Mouse (Mus musculus): ENCODE results near the gene Lst1. TPM values are rescaled to one million over a fixed set of nuclear protein-coding genes. Genes with fewer than 3 reads are reported as not detected.

The Lst1 gene
- polyA plus RNA-seq, 1 experiment from 2014 or later: 4.9 TPM

DNA sequence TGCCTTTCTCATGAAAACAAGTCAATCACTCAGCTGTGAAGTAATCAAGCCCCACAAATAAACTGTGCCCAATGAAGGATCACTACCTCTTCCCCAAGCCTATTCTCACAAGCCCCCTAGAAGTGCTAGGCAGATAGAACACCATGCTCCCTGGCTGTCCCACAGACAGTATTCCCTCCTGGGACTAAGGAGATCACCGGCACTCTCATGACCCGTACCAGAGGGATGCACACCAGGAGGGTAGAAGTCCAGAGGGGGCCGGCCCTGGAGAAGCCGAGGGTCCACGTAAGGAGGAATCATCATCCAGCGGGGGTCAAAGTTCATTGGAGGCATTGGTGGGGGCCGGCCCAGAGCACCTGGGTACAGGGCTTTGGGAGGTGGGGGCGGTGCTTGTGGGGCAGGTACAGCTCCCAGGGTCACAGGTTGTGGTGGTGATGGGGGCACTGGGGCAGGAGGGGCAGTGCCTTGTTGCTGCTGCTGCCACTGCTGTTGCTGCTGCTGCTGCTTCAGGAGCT lies 30.5 kb downstream of the Lst1 start:
- H3K9me3 ChIP-seq (ENCODE audit: control insufficient read depth, low read length): no peaks in the 10 kb centered on the region
- no peak overlapping the region for H3K9ac ChIP-seq (replicated peaks; ENCODE audit: low read depth, low read length)
- no peaks in the 10 kb centered on the region for H3K27me3 ChIP-seq (replicated peaks; ENCODE audit: control insufficient read depth, insufficient read depth, low read length)
- H3K4me1 ChIP-seq (replicated peaks; ENCODE audit: control insufficient read depth, insufficient read depth, low read length): peaks cover 11% of the 10 kb centered on the region
- peaks cover 85% of the 10 kb centered on the region for H3K36me3 ChIP-seq (ENCODE audit: control insufficient read depth, insufficient read depth)
- WGBS: 92% methylated on average over 8 of the region's 8 CpGs
- no peak overlapping the region for H3K27ac ChIP-seq (ENCODE audit: low read length)
- no peak overlapping the region for H3K4me2 ChIP-seq (ENCODE audit: low read length)
- no peak overlapping the region for H3K4me3 ChIP-seq (replicated peaks; ENCODE audit: low read length)
- no peak for ATAC-seq

DNA sequence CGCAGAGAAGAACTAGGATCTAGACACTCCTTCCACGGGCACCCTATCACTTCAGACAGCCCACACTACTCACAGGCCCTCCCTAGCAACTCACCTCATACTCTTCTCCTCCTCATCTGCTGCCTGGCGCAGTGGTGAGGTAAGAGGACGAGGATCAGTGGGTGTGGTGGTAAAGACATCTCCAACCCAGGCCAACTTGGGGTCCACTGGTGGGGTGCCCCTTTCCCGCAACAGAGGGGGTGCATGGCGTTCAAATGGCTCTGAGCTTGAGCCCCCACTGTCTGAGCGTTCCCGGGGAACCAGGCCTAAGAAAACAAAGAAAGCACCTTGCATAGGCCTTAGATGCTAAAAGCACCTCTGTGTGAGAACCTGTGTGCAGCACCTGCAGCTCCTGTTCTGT lies 31.0 kb downstream of the Lst1 start:
- no peak for ATAC-seq
- no peak overlapping the region for H3K27ac ChIP-seq (ENCODE audit: low read length)

DNA sequence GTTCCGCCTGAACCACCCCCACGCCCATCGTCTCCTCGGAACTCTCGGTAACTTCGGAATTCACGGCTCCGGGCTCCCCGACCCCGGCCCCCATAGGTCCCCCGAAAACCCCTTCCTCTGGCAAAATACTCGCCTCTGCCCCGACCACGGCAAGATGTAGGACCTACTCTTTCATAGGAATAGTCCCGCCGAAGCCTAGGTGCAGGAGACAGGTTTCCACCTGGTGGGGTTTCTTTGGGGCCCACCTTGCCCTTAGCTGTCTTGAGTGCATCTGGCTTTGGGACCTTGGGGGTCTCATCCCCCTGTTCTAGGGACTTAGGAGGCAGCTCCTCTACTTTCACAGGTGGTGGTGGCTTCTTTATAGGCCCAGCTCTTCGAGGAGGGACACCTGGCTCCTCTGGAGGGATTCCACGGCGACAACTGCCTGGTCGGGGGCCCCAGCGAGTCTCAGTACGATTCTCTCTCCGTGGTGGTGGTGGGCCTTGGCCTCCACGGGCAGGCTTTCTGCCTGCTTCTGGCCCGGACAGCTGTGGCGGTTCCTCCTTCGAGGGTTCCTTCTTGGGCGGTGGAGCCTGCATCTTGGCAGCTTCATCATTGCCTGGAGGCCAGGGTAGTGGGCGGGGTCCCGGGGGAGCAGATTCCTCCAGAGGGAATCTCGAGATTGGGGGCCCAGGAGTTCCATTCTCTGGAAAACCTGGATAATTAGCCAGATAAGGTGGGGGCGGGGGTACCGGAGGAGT lies 31.6 kb downstream of the Lst1 start:
- no peak overlapping the region for H3K27ac ChIP-seq (ENCODE audit: low read length)
- no peak overlapping the region for H3K4me2 ChIP-seq (ENCODE audit: low read length)
- H3K9ac ChIP-seq (replicated peaks; ENCODE audit: low read depth, low read length): no peak overlapping the region
- H3K36me3 ChIP-seq (ENCODE audit: control insufficient read depth, insufficient read depth): peaks cover 93% of the 10 kb centered on the region
- no peaks in the 10 kb centered on the region for H3K27me3 ChIP-seq (replicated peaks; ENCODE audit: control insufficient read depth, insufficient read depth, low read length)
- no peak for ATAC-seq
- WGBS: 89% methylated on average over 33 of the region's 33 CpGs
- H3K9me3 ChIP-seq (ENCODE audit: control insufficient read depth, low read length): no peaks in the 10 kb centered on the region
- peaks cover 2% of the 10 kb centered on the region; the same call in 1 of the 2 replicates for H3K4me1 ChIP-seq (replicated peaks; ENCODE audit: control insufficient read depth, insufficient read depth, low read length)
- H3K4me3 ChIP-seq (replicated peaks; ENCODE audit: low read length): no peak overlapping the region

More for the DNA sequence above, 31.0 kb downstream of the Lst1 start:
- Histone ChIP-seq H3K4me2 (ENCODE audit: low read length) (no peak overlapping the region), H3K4me1 (replicated peaks; ENCODE audit: control insufficient read depth, insufficient read depth, low read length) (peaks cover 7% of the 10 kb centered on the region), H3K9ac (replicated peaks; ENCODE audit: low read depth, low read length) (no peak overlapping the region), H3K9me3 (ENCODE audit: control insufficient read depth, low read length) (no peaks in the 10 kb centered on the region), H3K4me3 (replicated peaks; ENCODE audit: low read length) (no peak overlapping the region), H3K27me3 (replicated peaks; ENCODE audit: control insufficient read depth, insufficient read depth, low read length) (no peaks in the 10 kb centered on the region), H3K36me3 (ENCODE audit: control insufficient read depth, insufficient read depth) (peaks cover 90% of the 10 kb centered on the region)
- 93% methylated on average over 8 of the region's 8 CpGs for WGBS

DNA sequence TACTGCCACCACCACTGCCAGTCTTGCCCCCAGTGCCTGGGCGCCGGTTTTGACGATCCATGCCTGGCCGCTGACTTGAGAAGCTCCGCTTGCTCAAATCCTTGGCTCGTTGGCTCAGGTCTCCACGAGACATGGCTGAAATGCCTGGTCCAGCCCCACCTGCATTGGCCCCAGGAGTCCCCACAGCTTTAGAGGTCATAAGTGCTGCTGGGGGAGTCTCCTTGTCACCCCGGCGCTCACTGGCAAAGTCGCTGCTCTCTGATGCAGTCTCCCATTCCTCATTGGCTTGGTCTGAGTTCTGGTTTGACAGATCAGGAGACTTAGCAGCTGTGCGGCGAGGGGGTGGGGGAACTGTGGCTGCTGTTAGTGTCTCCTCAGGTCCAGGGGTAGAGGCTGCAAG lies 32.8 kb downstream of the Lst1 start:
- Histone ChIP-seq H3K27ac (ENCODE audit: low read length) (no peak overlapping the region), H3K36me3 (ENCODE audit: control insufficient read depth, insufficient read depth) (peaks cover 90% of the 10 kb centered on the region), H3K4me3 (replicated peaks; ENCODE audit: low read length) (no peak overlapping the region), H3K4me2 (ENCODE audit: low read length) (no peak overlapping the region), H3K9ac (replicated peaks; ENCODE audit: low read depth, low read length) (no peak overlapping the region), H3K9me3 (ENCODE audit: control insufficient read depth, low read length) (no peaks in the 10 kb centered on the region), H3K27me3 (replicated peaks; ENCODE audit: control insufficient read depth, insufficient read depth, low read length) (no peaks in the 10 kb centered on the region), H3K4me1 (replicated peaks; ENCODE audit: control insufficient read depth, insufficient read depth, low read length) (no peaks in the 10 kb centered on the region)
- ATAC-seq: no peak
- 90% methylated on average over 12 of the region's 12 CpGs for WGBS

DNA sequence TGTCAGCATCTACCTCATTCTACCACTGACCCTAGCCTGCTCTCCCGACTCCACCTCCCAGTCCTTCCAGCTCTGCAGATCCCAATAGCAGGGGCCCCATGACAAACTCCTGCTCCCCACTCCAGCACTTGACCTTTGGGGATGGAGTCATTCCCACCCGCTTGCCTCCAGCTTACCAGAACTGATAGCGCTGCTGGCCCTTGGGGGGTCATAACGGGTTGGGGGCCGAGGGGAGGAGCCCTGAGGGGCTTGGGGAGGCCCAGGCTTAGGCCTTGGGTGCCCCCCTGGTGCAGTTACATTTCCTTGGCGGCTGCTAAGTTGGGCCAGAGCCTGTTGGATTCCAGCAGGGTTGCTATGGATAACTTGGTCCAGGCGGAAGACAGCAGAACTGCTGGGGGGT lies 33.6 kb downstream of the Lst1 start:
- H3K27me3 ChIP-seq (replicated peaks; ENCODE audit: control insufficient read depth, insufficient read depth, low read length): no peaks in the 10 kb centered on the region
- H3K9me3 ChIP-seq (ENCODE audit: control insufficient read depth, low read length): no peaks in the 10 kb centered on the region
- ATAC-seq: no peak
- no peak overlapping the region for H3K4me2 ChIP-seq (ENCODE audit: low read length)
- peaks cover 90% of the 10 kb centered on the region for H3K36me3 ChIP-seq (ENCODE audit: control insufficient read depth, insufficient read depth)
- no peaks in the 10 kb centered on the region for H3K4me1 ChIP-seq (replicated peaks; ENCODE audit: control insufficient read depth, insufficient read depth, low read length)
- H3K27ac ChIP-seq (ENCODE audit: low read length): no peak overlapping the region
- no peak overlapping the region for H3K4me3 ChIP-seq (replicated peaks; ENCODE audit: low read length)
- WGBS: 83% methylated on average over 7 of the region's 7 CpGs
- H3K9ac ChIP-seq (replicated peaks; ENCODE audit: low read depth, low read length): no peak overlapping the region

DNA sequence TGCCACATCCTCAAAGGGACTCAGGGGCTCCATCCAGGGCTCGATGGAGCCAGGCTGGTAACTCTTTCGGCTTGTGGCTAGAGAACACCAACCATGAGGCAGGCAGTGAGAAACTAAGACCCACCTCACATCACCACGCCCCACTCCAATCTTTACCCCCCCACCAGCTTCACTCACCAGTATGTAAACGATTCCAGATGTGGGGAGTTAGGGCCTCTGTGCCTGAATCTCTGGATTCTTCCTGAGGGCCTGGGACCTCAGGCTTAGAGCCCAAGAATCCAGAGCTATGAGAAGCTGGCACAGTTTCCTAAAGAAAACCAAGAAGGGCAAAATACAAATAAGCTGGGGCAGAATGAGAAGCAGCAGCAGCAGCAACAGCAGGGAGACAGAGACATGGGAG lies 34.3 kb downstream of the Lst1 start:
- Histone ChIP-seq H3K4me2 (ENCODE audit: low read length) (no peak overlapping the region), H3K4me1 (replicated peaks; ENCODE audit: control insufficient read depth, insufficient read depth, low read length) (no peaks in the 10 kb centered on the region), H3K27me3 (replicated peaks; ENCODE audit: control insufficient read depth, insufficient read depth, low read length) (no peaks in the 10 kb centered on the region), H3K36me3 (ENCODE audit: control insufficient read depth, insufficient read depth) (peaks cover 90% of the 10 kb centered on the region), H3K4me3 (replicated peaks; ENCODE audit: low read length) (no peak overlapping the region), H3K9me3 (ENCODE audit: control insufficient read depth, low read length) (no peaks in the 10 kb centered on the region), H3K9ac (replicated peaks; ENCODE audit: low read depth, low read length) (no peak overlapping the region), H3K27ac (ENCODE audit: low read length) (no peak overlapping the region)
- ATAC-seq: no peak
- WGBS: 93% methylated on average over 4 of the region's 4 CpGs

DNA sequence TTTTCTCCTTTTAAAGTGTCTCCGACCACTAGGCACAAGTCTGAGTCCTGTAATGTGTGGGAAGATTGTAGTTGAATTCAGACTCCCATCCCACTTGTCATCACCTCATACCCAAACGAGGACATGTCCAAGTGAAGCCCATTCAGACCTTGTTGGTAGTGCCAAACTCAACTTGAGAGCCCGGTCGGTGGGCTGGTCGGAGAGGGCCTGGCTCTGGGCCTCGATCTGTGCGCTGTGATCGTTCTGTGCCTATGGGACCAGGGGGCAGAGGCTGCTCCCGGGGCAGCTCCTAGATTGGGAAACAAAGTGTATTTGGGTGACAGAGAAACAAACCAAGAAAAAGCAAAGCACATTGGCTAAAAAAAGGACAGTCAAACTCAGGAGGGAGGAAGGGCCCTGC lies 35.2 kb downstream of the Lst1 start:
- no peaks in the 10 kb centered on the region for H3K27me3 ChIP-seq (replicated peaks; ENCODE audit: control insufficient read depth, insufficient read depth, low read length)
- H3K36me3 ChIP-seq (ENCODE audit: control insufficient read depth, insufficient read depth): peaks cover 90% of the 10 kb centered on the region
- H3K4me2 ChIP-seq (ENCODE audit: low read length): no peak overlapping the region
- ATAC-seq: no peak
- H3K4me3 ChIP-seq (replicated peaks; ENCODE audit: low read length): no peak overlapping the region
- H3K9ac ChIP-seq (replicated peaks; ENCODE audit: low read depth, low read length): no peak overlapping the region
- H3K27ac ChIP-seq (ENCODE audit: low read length): no peak overlapping the region
- H3K4me1 ChIP-seq (replicated peaks; ENCODE audit: control insufficient read depth, insufficient read depth, low read length): no peaks in the 10 kb centered on the region
- no peaks in the 10 kb centered on the region for H3K9me3 ChIP-seq (ENCODE audit: control insufficient read depth, low read length)
- 86% methylated on average over 9 of the region's 9 CpGs for WGBS

DNA sequence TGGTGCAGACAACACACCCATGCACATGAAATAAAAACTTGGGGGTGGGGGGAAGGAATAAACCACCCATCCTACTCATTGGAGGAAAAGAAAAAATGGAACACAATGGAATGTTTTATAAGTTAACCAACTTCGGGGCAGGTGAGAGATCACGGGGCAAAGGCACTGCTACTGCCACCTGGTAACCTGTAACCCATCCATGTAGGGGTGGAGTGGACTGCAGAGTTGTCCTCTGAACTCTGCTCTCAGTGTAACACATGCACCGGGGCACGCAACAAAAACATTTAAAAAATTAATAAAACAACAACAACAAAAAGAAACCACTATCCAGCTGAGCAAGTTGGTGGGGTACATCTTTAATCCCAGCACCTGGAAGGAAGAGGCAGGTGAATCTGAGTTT lies 36.1 kb downstream of the Lst1 start:
- Histone ChIP-seq H3K9me3 (ENCODE audit: control insufficient read depth, low read length) (no peaks in the 10 kb centered on the region), H3K4me2 (ENCODE audit: low read length) (no peak overlapping the region), H3K27ac (ENCODE audit: low read length) (no peak overlapping the region), H3K9ac (replicated peaks; ENCODE audit: low read depth, low read length) (no peak overlapping the region), H3K4me1 (replicated peaks; ENCODE audit: control insufficient read depth, insufficient read depth, low read length) (no peaks in the 10 kb centered on the region), H3K4me3 (replicated peaks; ENCODE audit: low read length) (no peak overlapping the region), H3K36me3 (ENCODE audit: control insufficient read depth, insufficient read depth) (peaks cover 87% of the 10 kb centered on the region), H3K27me3 (replicated peaks; ENCODE audit: control insufficient read depth, insufficient read depth, low read length) (no peaks in the 10 kb centered on the region)
- ATAC-seq: no peak
- whole genome bisulfite sequencing: 93% methylated on average over 4 of the region's 4 CpGs

DNA sequence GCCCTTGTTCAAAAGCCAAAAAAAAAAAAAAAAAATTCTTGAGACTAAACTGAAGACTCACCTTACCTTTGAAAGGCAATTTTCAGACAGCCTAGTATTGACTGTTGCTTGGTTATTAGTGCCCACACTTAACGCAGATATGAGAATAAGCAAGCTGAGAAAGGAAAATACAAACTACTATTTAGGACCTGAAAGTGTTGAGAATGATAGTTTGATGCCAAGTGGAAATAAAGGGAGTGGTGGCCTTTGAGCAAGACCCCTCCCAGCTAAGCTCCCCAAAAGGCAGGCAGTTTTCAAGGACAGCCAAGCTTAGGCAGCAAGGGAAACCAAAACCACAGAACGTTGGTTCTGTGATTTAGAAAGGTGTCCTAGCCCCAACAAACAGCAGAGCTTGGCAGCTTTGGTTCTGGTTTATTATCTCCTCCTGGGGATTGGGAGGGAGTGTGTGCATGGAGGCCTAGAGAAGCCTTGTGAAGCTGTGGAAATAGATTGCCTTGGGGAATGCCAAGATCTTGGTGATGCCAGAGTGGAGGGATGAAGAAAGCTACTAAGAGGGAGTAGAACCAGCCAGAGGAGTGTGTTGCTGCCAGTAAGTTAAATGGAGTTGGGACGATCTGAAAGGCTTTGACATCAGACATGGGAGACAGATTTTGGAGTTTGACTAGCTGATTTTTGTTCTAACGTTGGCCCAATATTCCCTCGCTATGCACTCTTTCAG lies 40.2 kb downstream of the Lst1 start:
- Histone ChIP-seq H3K27ac (ENCODE audit: low read length) (no peak overlapping the region), H3K9ac (replicated peaks; ENCODE audit: low read depth, low read length) (no peak overlapping the region), H3K4me2 (ENCODE audit: low read length) (no peak overlapping the region), H3K27me3 (replicated peaks; ENCODE audit: control insufficient read depth, insufficient read depth, low read length) (no peaks in the 10 kb centered on the region), H3K9me3 (ENCODE audit: control insufficient read depth, low read length) (no peaks in the 10 kb centered on the region), H3K4me3 (replicated peaks; ENCODE audit: low read length) (no peak overlapping the region), H3K36me3 (ENCODE audit: control insufficient read depth, insufficient read depth) (peaks cover 87% of the 10 kb centered on the region), H3K4me1 (replicated peaks; ENCODE audit: control insufficient read depth, insufficient read depth, low read length) (no peaks in the 10 kb centered on the region)
- 64% methylated on average over 5 of the region's 5 CpGs for WGBS
- peak; percentile 11; the same call in 1 of the 2 replicates for ATAC-seq

Measured in forebrain, embryonic 16.5 days (tissue).